Mouse (Mus musculus) effector memory CD4-positive, alpha-beta T cell, adult 7 months (primary cell): Measurements from ENCODE around the gene Tmem209. TPM values are rescaled to one million over a fixed set of nuclear protein-coding genes. Genes with fewer than 3 reads are reported as not detected.

Experiments
- polyA plus RNA-seq: library from polyadenylated mRNA; unstranded; fragments of 100-300 nt; shearing (Covaris generic); gene quantifications from one replicate; pipeline ENCODE4 v1.2.1, GENCODE M21; 2017

The Tmem209 gene
- polyA plus RNA-seq: 43.2 TPM

GRCm38 (mm10) chr6:30509265-30510239 lies at the start of gene Tmem209, which contains the start of gene Ssmem1:
Tmem209 (minus strand) TSS chr6:30509783.
Ssmem1 (plus strand) TSS chr6:30509849.

DNA sequence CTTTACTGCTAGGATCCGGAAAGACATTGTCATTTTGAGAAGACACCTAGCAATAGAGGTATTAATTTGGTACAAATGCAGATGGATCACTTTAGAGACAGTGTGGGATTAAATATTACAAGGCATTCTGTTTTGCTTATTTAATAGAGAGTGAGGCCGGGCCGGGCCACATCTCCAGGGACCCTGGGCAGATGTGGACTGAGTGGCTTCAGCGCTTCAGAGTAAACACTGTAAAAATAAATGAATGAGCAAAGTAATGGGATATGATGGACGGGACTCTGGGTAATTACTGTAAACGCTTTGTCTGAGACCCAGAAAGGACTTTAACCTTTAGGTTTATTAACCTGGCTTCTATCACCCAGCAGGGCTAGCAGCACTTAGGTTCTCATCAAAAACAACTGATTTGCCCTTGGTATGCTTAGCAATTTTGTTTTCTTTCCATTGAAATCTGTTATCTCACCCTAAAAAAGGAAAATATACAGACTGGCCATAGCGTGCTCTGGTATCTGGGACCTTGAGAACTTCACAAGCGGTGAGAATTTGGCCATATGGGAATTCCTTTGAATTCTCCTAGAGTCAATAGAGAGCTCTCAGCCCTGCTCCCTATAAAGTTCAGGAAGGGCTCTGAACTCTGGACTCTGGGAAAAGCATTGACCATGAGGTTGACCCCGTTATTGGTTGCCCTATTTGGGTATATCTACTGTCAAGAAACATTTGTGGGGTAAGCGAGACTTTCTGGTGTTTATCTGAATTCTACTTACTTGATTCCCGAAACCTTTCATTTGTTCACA lies 31.6 kb upstream of the Tmem209 start, which contains the start of gene Cpa2:
Gene Cpa2, plus strand, starts transcription at position 574 of the 791 bp plus-strand sequence.

Other genes starting within 250 kb of the Tmem209 start
- gene Ube2h, start 205.2 kb downstream of the Tmem209 start, polyA plus RNA-seq: 99.0 TPM
- 46.2 TPM for gene Zc3hc1, start 118.8 kb downstream of the Tmem209 start, polyA plus RNA-seq
- gene Klhdc10, start 107.9 kb downstream of the Tmem209 start, polyA plus RNA-seq: 18.4 TPM
- not detected for gene Ssmem1, start 66 bp upstream of the Tmem209 start, polyA plus RNA-seq
- not detected for gene Cpa2, start 31.8 kb upstream of the Tmem209 start, polyA plus RNA-seq
- gene Cpa4, start 58.6 kb upstream of the Tmem209 start, polyA plus RNA-seq: not detected
- gene Cpa5, start 101.2 kb upstream of the Tmem209 start, polyA plus RNA-seq: not detected
- not detected for gene Cpa1, start 129.4 kb upstream of the Tmem209 start, polyA plus RNA-seq
- gene Cep41, start 184.0 kb upstream of the Tmem209 start, polyA plus RNA-seq: 11.1 TPM
- 11.9 TPM for gene Mest, start 213.8 kb upstream of the Tmem209 start, polyA plus RNA-seq